In genomic region chr15:98497631-98498030, GRCm38 (mm10) we compare ENCODE assay signal across 34 mouse cellular contexts. TPM values are rescaled to one million over a fixed set of nuclear protein-coding genes. Genes with fewer than 3 reads are reported as not detected.
DNase-seq lines count a peak whose midpoint lies in the region; ATAC-seq and TF ChIP-seq lines count a peak whose summit lies in the region.
"Had no signal": no experiment of that assay in that cellular context is flagged by ENCODE, and none has a peak within 500 bp of the region (broad histone marks: within the 10 kb centered on the region; RNA-seq: fewer than 3 reads in every experiment).

No protein-coding gene starts in this region.

- peak overlapping the region; percentile 64 for H3K4me3 ChIP-seq in testis, adult 2 months (ENCODE audit: control insufficient read depth, low read depth, low read length)
- H3K4me3 ChIP-seq: gastrocnemius, adult 2 months; hindbrain, embryonic 12.5 days; hindbrain, embryonic 15.5 days had no signal

- no peaks in the 10 kb centered on the region for H3K36me3 ChIP-seq in testis, adult 2 months (ENCODE audit: control insufficient read depth, insufficient read depth, low read length)
- H3K36me3 ChIP-seq: hindbrain, embryonic 12.5 days; hindbrain, embryonic 15.5 days had no signal

- H3K27me3 ChIP-seq in testis, adult 2 months (ENCODE audit: control insufficient read depth, insufficient read depth, low read length), result no peaks in the 10 kb centered on the region
- H3K27me3 ChIP-seq: hindbrain, embryonic 12.5 days; hindbrain, embryonic 15.5 days had no signal

- H3K27ac ChIP-seq in testis, adult 2 months (ENCODE audit: control insufficient read depth, insufficient read depth, low read depth, low read length), result no peak overlapping the region
- H3K27ac ChIP-seq: gastrocnemius, adult 2 months; hindbrain, embryonic 12.5 days; hindbrain, embryonic 15.5 days had no signal

- no peak for TF ChIP-seq POLR2A in testis, adult 2 months (IDR thresholded peaks at IDR 0.05; ENCODE audit: control insufficient read depth, low read depth, low read length)

- DNase-seq in cerebellum, postnatal 25 days, result peak; percentile 9 to 43
- no peak for DNase-seq in cerebellum, adult 11-12 months
- DNase-seq in testis, postnatal 10 days (ENCODE audit: low spot score), result no peak
- no peak for DNase-seq in adrenal gland, adult 2 months
- DNase-seq: adrenal gland, postnatal 25 days; B cell, adult 2 months; cerebellum, adult 2 months; cerebellum, adult 9-11 months; forebrain, postnatal 0 days; gastrocnemius, adult 2 months; gastrocnemius, postnatal 14 days; heart, adult 11 months had no signal

- H3K4me1 ChIP-seq in testis, adult 2 months (ENCODE audit: control insufficient read depth, insufficient read depth, low read length), result peaks cover 10% of the 10 kb centered on the region
- H3K4me1 ChIP-seq: hindbrain, embryonic 12.5 days; hindbrain, embryonic 15.5 days had no signal

- TF ChIP-seq CTCF in testis, adult 2 months (IDR thresholded peaks at IDR 0.05; ENCODE audit: control insufficient read depth, insufficient read depth, insufficient replicate concordance, low read depth, low read length), result 0 out of 2 replicates have a peak, but pooled peaks have one; percentile 2

- ATAC-seq in erythroblast, adult 5-6 weeks (replicated peaks; ENCODE audit: low FRiP score, poor library complexity, severe bottlenecking), result 0 out of 2 replicates have a peak, but pooled peaks have one; percentile 40
- ATAC-seq: forebrain, embryonic 14.5 days; forebrain, postnatal 0 days; intestine, postnatal 0 days had no signal

RNA-seq across cellular contexts. Expression of gene Olfr279, which starts 5.4 kb away (rescaled TPM):
- polyA plus RNA-seq in testis, adult 2 months (2012; rRNA removed), result 0.48 and 1.1 TPM in 2 replicates
- total RNA-seq in erythroblast, adult 5-6 weeks (2015; ENCODE audit: low replicate concordance), result not detected in 2 replicates
- 0.17 TPM in 1 of 2 replicates, not detected in the other for total RNA-seq in erythroblast, adult 5-6 weeks (2017; ENCODE audit: low replicate concordance)
- not detected for total RNA-seq in adrenal gland, adult 2 months (2021)
- polyA plus RNA-seq in adrenal gland, adult 2 months (2012; rRNA removed), result not detected in 2 replicates
- total RNA-seq: adrenal gland, adult 18-20 months; adrenal gland, postnatal 25 days; CH12.LX; forebrain, postnatal 0 days; gastrocnemius, adult 2 months; gastrocnemius, postnatal 14 days; gastrocnemius, postnatal 4 days; heart, adult 8-10 months; heart, postnatal 25 days; hematopoietic stem cell, adult 5-6 weeks had no signal
- polyA plus RNA-seq: brain, embryonic 14.5 days; embryonic facial prominence, embryonic 11.5 days; embryonic facial prominence, embryonic 14.5 days; forebrain, embryonic 11.5 days; forebrain, embryonic 14.5 days; forebrain, postnatal 0 days; frontal cortex, adult 2 months; heart, embryonic 11.5 days; heart, embryonic 14.5 days; heart, postnatal 0 days; hindbrain, embryonic 12.5 days; hindbrain, embryonic 15.5 days; intestine, embryonic 14.5 days; intestine, postnatal 0 days had no signal

RNA-seq across cellular contexts. Expression of gene Lalba, which starts 15.1 kb away (rescaled TPM):
- not detected in 2 replicates for polyA plus RNA-seq in testis, adult 2 months (2012; rRNA removed)
- not detected in 2 replicates for total RNA-seq in erythroblast, adult 5-6 weeks (2015; ENCODE audit: low replicate concordance)
- not detected in 2 replicates for total RNA-seq in erythroblast, adult 5-6 weeks (2017; ENCODE audit: low replicate concordance)
- not detected for total RNA-seq in adrenal gland, adult 2 months (2021)
- not detected in 2 replicates for polyA plus RNA-seq in adrenal gland, adult 2 months (2012; rRNA removed)
- total RNA-seq: adrenal gland, adult 18-20 months; adrenal gland, postnatal 25 days; CH12.LX; ES-E14; forebrain, postnatal 0 days; gastrocnemius, adult 2 months; gastrocnemius, postnatal 14 days; gastrocnemius, postnatal 4 days; heart, adult 8-10 months; heart, postnatal 25 days; hematopoietic stem cell, adult 5-6 weeks had no signal
- polyA plus RNA-seq: brain, embryonic 14.5 days; embryonic facial prominence, embryonic 14.5 days; forebrain, embryonic 14.5 days; forebrain, postnatal 0 days; frontal cortex, adult 2 months; heart, embryonic 11.5 days; heart, embryonic 14.5 days; hindbrain, embryonic 12.5 days; hindbrain, embryonic 15.5 days had no signal

RNA-seq across cellular contexts. Expression of gene OR5BS1P, which starts 27.9 kb away (rescaled TPM):
- polyA plus RNA-seq in testis, adult 2 months (2012; rRNA removed), result not detected in 2 replicates
- not detected in 2 replicates for total RNA-seq in erythroblast, adult 5-6 weeks (2015; ENCODE audit: low replicate concordance)
- not detected in 2 replicates for total RNA-seq in erythroblast, adult 5-6 weeks (2017; ENCODE audit: low replicate concordance)
- total RNA-seq in adrenal gland, adult 2 months (2021), result not detected
- polyA plus RNA-seq in adrenal gland, adult 2 months (2012; rRNA removed), result not detected in 2 replicates
- total RNA-seq: adrenal gland, adult 18-20 months; adrenal gland, postnatal 25 days; CH12.LX; ES-E14; forebrain, postnatal 0 days; gastrocnemius, adult 2 months; gastrocnemius, postnatal 14 days; gastrocnemius, postnatal 4 days; heart, adult 8-10 months; heart, postnatal 25 days; hematopoietic stem cell, adult 5-6 weeks had no signal
- polyA plus RNA-seq: brain, embryonic 14.5 days; cerebellum, adult 2 months; embryonic facial prominence, embryonic 11.5 days; embryonic facial prominence, embryonic 14.5 days; forebrain, embryonic 11.5 days; forebrain, embryonic 14.5 days; forebrain, postnatal 0 days; frontal cortex, adult 2 months; heart, embryonic 11.5 days; heart, embryonic 14.5 days; heart, postnatal 0 days; hindbrain, embryonic 12.5 days; hindbrain, embryonic 15.5 days; intestine, embryonic 14.5 days; intestine, postnatal 0 days had no signal

RNA-seq across cellular contexts. Expression of gene Kansl2, which starts 36.4 kb away (rescaled TPM):
- polyA plus RNA-seq in testis, adult 2 months (2012; rRNA removed), result 19.8 and 20.1 TPM in 2 replicates
- 15.9 and 17.1 TPM in 2 replicates for total RNA-seq in erythroblast, adult 5-6 weeks (2015; ENCODE audit: low replicate concordance)
- total RNA-seq in erythroblast, adult 5-6 weeks (2017; ENCODE audit: low replicate concordance), result 4.9 and 11.4 TPM in 2 replicates
- total RNA-seq in adrenal gland, adult 2 months (2021), result 10 to 100 TPM; 70.7 to 99.0 TPM
- polyA plus RNA-seq in adrenal gland, adult 2 months (2012; rRNA removed), result 44.6 and 49.5 TPM in 2 replicates

RNA-seq across cellular contexts. Expression of gene Olfr281, which starts 45.2 kb away (rescaled TPM):
- polyA plus RNA-seq in testis, adult 2 months (2012; rRNA removed), result not detected in 2 replicates
- total RNA-seq in erythroblast, adult 5-6 weeks (2015; ENCODE audit: low replicate concordance), result not detected in 2 replicates
- total RNA-seq in erythroblast, adult 5-6 weeks (2017; ENCODE audit: low replicate concordance), result not detected in 2 replicates
- not detected for total RNA-seq in adrenal gland, adult 2 months (2021)
- polyA plus RNA-seq in adrenal gland, adult 2 months (2012; rRNA removed), result not detected in 2 replicates
- total RNA-seq: adrenal gland, adult 18-20 months; adrenal gland, postnatal 25 days; CH12.LX; ES-E14; forebrain, postnatal 0 days; gastrocnemius, adult 2 months; gastrocnemius, postnatal 14 days; gastrocnemius, postnatal 4 days; heart, adult 8-10 months; heart, postnatal 25 days; hematopoietic stem cell, adult 5-6 weeks had no signal
- polyA plus RNA-seq: brain, embryonic 14.5 days; cerebellum, adult 2 months; embryonic facial prominence, embryonic 11.5 days; forebrain, embryonic 11.5 days; forebrain, embryonic 14.5 days; forebrain, postnatal 0 days; heart, embryonic 11.5 days; heart, embryonic 14.5 days; heart, postnatal 0 days; hindbrain, embryonic 12.5 days; hindbrain, embryonic 15.5 days; intestine, embryonic 14.5 days; intestine, postnatal 0 days had no signal

Comparison
In these comparisons a context has a peak if more than half of its experiments do, and no peak if none do; other contexts are left out.
1. DNase-seq: peak in cerebellum, postnatal 25 days (2 of 2); none in cerebellum, adult 11-12 months (single experiment), testis, postnatal 10 days (single experiment) and adrenal gland, adult 2 months (single experiment).